Mouse (Mus musculus): ENCODE data around the gene Majin. TPM values are rescaled to one million over a fixed set of nuclear protein-coding genes. Genes with fewer than 3 reads are reported as not detected.

Majin gene
- polyA plus RNA-seq, 1 experiment from 2014 or later, result not detected

DNA sequence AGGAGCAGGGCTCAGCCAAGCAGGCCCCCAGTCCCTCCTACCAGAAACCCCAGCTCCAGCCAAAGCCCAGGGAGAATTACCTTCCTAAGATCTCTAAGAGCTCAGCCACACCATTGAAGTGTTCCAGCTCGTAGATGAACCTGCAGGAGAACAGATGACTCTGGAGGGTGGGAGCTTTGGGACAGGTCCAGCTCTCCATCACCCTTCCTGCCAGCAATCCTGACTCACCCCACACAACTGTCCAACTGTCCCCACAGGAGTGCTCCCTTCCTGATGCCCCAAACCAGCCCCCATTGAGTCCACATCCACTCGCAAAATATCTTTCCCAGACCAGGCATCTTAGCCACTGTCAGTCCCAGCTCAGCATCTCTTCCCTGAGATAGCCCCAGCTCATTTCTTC, 46.8 kb downstream of the Majin start:
- ATAC-seq (replicated peaks), result no peak
- Histone ChIP-seq H3K36me3 (replicated peaks) (peaks cover 42% of the 10 kb centered on the region), H3K27ac (no peak overlapping the region), H3K9ac (no peak overlapping the region), H3K27me3 (replicated peaks) (no peaks in the 10 kb centered on the region), H3K4me3 (no peak overlapping the region), H3K4me2 (no peak overlapping the region), H3K4me1 (peaks cover 15% of the 10 kb centered on the region), H3K9me3 (no peaks in the 10 kb centered on the region)
- WGBS, result 90% methylated on average over 2 of the region's 2 CpGs

- 87% methylated on average over 16 of the region's 16 CpGs for WGBS
- ATAC-seq (replicated peaks), result no peak
- Histone ChIP-seq H3K4me3 (0 out of 2 replicates have a peak overlapping the region, but pooled peaks have one; percentile 89), H3K27me3 (replicated peaks) (no peaks in the 10 kb centered on the region), H3K36me3 (replicated peaks) (peaks cover 25% of the 10 kb centered on the region; the same call in 1 of the 2 replicates), H3K9me3 (no peaks in the 10 kb centered on the region), H3K4me1 (peaks cover 19% of the 10 kb centered on the region), H3K4me2 (no peak overlapping the region), H3K27ac (no peak overlapping the region), H3K9ac (no peak overlapping the region)
Observed at GRCm38 (mm10) chr19:6233647-6234046, 49.5 kb downstream of the Majin start.

GRCm38 (mm10) chr19:6234337-6235083, 50.3 kb downstream of the Majin start:
- ATAC-seq (replicated peaks), result no peak
- Histone ChIP-seq H3K4me3 (peak overlapping the region; percentile 89), H3K27ac (no peak overlapping the region), H3K4me2 (peak overlapping the region; percentile 85), H3K9ac (peak overlapping the region; percentile 94), H3K9me3 (no peaks in the 10 kb centered on the region), H3K4me1 (peaks cover 19% of the 10 kb centered on the region), H3K36me3 (replicated peaks) (peaks cover 25% of the 10 kb centered on the region; the same call in 1 of the 2 replicates), H3K27me3 (replicated peaks) (no peaks in the 10 kb centered on the region)
- WGBS, result 62% methylated on average over 11 of the region's 11 CpGs

DNA sequence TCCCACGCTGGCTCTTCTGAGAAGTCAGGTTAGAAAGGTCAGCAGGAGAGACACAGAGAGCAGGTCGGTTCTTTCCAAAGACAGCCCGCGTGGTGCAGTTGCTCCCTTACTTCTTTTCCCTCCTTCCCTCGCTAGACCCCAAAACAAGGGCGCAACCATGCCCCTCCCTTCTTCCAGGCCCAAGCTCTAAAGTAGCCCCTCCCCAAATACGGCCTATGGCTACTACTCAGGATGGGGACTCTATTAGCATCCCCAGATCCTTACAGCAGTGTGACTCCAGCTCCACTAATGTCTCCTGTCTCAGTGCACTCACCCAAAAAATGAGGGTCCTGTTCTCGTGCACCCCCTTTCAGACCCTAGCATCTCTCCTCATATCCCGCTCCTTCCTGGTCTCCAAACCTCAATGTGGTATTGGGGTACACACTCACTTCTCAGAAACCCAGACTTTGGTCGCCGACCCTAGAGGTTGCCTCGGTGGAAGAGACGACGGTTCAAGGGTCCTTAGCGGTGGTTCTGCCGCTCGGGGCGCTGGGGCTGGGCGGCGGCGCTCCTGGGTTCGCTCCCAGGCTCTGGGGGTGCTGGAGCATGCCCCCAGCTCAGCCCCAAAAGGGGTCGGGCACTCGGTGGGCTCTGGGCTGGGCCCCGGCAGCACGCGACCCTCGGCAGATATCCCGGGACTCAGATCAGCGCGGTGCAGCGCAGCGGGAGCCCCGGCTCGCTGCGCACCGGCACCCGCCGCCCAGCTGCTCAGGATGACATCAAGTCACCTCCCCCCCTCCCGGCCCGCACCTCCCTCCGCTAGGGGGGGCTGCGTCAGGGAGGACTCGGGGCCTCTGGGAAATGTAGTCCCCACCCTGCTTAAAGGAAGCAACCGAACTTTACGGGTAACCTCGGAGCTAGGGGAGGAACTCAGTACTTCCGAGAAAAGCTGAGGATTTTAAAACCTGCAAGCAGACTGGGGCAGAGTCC, 51.2 kb downstream of the Majin start, which contains the start of gene Ppp2r5b:
TSS of gene Ppp2r5b (minus strand) at position 789 of the 969 bp plus-strand sequence.
- H3K36me3 ChIP-seq (replicated peaks), result peaks cover 20% of the 10 kb centered on the region; the same call in 1 of the 2 replicates
- H3K4me3 ChIP-seq, result peak within 1 kb of the TSS; percentile 89
- H3K4me2 ChIP-seq, result peak within 1 kb of the TSS; percentile 85
- peaks cover 19% of the 10 kb centered on the region for H3K4me1 ChIP-seq
- no peaks in the 10 kb centered on the region for H3K9me3 ChIP-seq
- H3K27me3 ChIP-seq (replicated peaks), result no peaks in the 10 kb centered on the region
- H3K9ac ChIP-seq, result peak within 1 kb of the TSS; percentile 94
- H3K27ac ChIP-seq, result peak within 1 kb of the TSS; percentile 92
- peak; percentile 95 for ATAC-seq (replicated peaks)
- WGBS, result 2% methylated on average over 48 of the region's 48 CpGs

DNA sequence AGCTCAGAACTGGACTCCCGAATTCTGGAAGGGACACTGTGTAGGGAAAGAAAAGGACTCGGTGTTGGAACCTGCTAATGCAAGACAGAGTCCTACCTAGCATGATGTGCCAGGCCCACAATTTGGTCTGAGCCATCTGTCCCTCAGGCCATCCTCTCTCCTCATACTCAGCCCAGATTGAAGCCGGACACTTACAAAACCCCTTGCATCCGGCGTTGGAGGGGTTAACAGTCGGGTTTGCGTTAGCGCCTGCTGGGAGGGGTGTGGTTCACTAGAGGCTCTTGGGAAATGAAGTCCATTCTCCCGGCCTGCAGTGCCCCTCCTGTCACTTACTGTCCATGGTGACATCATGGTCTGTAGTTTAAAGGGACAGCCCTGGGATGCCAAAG, 51.9 kb downstream of the Majin start:
- Histone ChIP-seq H3K27me3 (replicated peaks) (no peaks in the 10 kb centered on the region), H3K27ac (peak overlapping the region; percentile 92), H3K4me3 (peak overlapping the region; percentile 89), H3K9me3 (no peaks in the 10 kb centered on the region), H3K9ac (peak overlapping the region; percentile 94), H3K36me3 (replicated peaks) (peaks cover 13% of the 10 kb centered on the region; the same call in 1 of the 2 replicates), H3K4me2 (peak overlapping the region; percentile 85), H3K4me1 (peaks cover 23% of the 10 kb centered on the region)
- WGBS, result under 1% methylated on average over 9 of the region's 9 CpGs
- peak; percentile 91 for ATAC-seq (replicated peaks)

- H3K4me3 ChIP-seq, result no peak overlapping the region
Observed at GRCm38 (mm10) chr19:6236842-6237241, 52.7 kb downstream of the Majin start.

DNA sequence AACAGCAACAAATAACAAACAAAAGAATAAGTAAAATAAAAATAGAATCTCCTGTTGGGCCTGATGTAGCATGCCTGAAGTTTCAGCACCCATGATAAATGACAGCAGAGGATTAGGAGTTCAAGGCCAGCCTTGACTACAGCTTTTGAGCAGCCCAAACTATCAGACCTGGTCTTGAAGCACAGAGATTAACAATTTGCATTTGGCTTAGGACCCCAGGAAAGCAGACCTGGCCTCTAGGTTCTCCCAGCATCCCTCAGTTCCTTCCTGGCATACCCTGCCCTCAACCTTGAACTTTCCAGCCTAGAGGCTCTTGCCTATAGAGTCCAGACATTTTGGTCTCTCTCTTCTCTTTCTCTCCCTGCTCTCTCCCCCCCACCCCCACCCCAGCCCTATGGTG, 54.6 kb downstream of the Majin start:
- no peak overlapping the region for H3K9ac ChIP-seq
- no peak overlapping the region for H3K4me2 ChIP-seq
- peaks cover 38% of the 10 kb centered on the region for H3K4me1 ChIP-seq
- no peak overlapping the region for H3K27ac ChIP-seq
- H3K36me3 ChIP-seq (replicated peaks), result no peaks in the 10 kb centered on the region
- no peaks in the 10 kb centered on the region for H3K9me3 ChIP-seq
- H3K27me3 ChIP-seq (replicated peaks), result no peaks in the 10 kb centered on the region
- H3K4me3 ChIP-seq, result no peak overlapping the region
- ATAC-seq (replicated peaks), result no peak

More at GRCm38 (mm10) chr19:6236842-6237241, 52.7 kb downstream of the Majin start:
- no peaks in the 10 kb centered on the region for H3K27me3 ChIP-seq (replicated peaks)
- WGBS, result 76% methylated on average over 7 of the region's 7 CpGs
- H3K4me2 ChIP-seq, result no peak overlapping the region
- H3K9me3 ChIP-seq, result no peaks in the 10 kb centered on the region
- peaks cover 8% of the 10 kb centered on the region; the same call in 1 of the 2 replicates for H3K36me3 ChIP-seq (replicated peaks)
- H3K9ac ChIP-seq, result no peak overlapping the region
- peaks cover 24% of the 10 kb centered on the region for H3K4me1 ChIP-seq
- H3K27ac ChIP-seq, result no peak overlapping the region
- no peak for ATAC-seq (replicated peaks)

DNA sequence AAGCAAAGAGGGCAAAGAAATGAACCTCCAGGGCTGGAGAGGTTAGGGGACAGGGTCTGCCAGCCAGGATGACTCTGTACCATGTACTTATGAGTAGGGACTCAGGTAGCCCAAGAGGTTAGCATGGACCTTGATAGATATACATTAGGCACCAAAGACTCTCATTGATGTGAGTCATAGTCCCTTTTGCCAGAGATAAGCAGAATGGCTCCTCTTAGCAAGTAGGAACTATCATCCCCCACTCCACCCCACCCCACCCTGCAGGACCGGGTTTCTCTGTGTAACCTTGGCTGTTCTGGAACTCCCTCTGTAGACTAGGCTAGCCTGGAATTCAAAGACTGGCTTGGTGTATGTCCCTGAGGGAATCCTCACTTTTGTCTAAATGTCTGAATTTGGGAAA, 55.9 kb downstream of the Majin start:
- WGBS, result 76% methylated on average over 1 of the region's 1 CpGs
- H3K36me3 ChIP-seq (replicated peaks), result peaks cover 8% of the 10 kb centered on the region; the same call in 1 of the 2 replicates
- ATAC-seq (replicated peaks), result no peak

GRCm38 (mm10) chr19:6240725-6241124, 56.5 kb downstream of the Majin start:
- no peaks in the 10 kb centered on the region for H3K27me3 ChIP-seq (replicated peaks)
- ATAC-seq (replicated peaks), result no peak
- WGBS, result 37% methylated on average over 5 of the region's 5 CpGs
- no peaks in the 10 kb centered on the region for H3K9me3 ChIP-seq
- peak overlapping the region; percentile 92 for H3K4me2 ChIP-seq
- peaks cover 25% of the 10 kb centered on the region for H3K4me1 ChIP-seq
- H3K9ac ChIP-seq, result no peak overlapping the region
- peaks cover 13% of the 10 kb centered on the region; the same call in 1 of the 2 replicates for H3K36me3 ChIP-seq (replicated peaks)
- H3K27ac ChIP-seq, result peak overlapping the region; percentile 59; the same call in 1 of the 2 replicates
- H3K4me3 ChIP-seq, result peak overlapping the region; percentile 71; the same call in 1 of the 2 replicates

More for the DNA sequence above, 55.9 kb downstream of the Majin start:
- Histone ChIP-seq H3K27ac (no peak overlapping the region), H3K9ac (no peak overlapping the region), H3K4me3 (no peak overlapping the region), H3K9me3 (no peaks in the 10 kb centered on the region), H3K4me2 (no peak overlapping the region), H3K4me1 (peaks cover 25% of the 10 kb centered on the region), H3K27me3 (replicated peaks) (no peaks in the 10 kb centered on the region)

DNA sequence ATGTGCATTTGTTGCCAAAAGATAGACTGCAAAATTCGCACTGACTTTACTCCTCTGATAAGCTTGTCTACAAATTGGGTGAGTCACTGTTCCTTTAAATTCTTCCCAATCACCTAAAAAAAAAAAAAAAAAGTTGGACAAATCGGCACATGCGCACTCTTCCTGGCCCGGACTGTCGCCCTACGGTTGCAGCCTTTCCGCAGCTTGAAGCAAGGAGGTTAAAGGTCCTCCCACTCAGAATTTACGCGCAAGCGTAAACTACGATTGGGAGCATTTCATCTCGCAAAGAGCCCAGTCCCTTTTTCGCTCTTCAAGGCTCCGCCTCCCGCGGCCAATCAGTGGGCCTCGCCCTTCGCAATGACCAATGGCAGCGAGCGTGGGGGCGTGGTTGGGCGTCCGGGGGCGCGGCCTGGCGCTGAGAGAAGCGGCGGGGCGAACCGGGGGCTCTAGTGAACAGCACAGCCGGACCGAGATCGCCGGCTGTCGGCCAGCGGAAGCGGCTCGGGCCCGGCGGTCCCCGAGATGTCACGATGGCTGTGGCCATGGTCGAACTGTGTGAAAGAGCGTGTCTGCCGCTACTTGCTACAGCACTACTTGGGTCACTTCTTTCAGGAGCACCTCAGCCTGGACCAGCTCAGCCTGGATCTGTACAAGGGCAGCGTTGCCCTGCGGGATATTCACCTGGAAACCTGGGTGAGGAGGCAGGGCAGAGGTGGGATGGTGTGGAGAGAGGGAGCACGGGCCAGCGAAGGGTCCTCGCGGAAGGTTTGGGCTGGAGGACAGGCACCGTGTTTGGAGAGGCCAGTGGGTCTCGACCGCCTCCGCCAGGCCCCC, 57.3 kb downstream of the Majin start, which contains the start of gene Atg2a:
TSS of gene Atg2a (plus strand) at position 395 of the 834 bp plus-strand sequence.
- H3K9me3 ChIP-seq, result no peaks in the 10 kb centered on the region
- H3K9ac ChIP-seq, result peak within 1 kb of the TSS; percentile 90
- peak; percentile 93 for ATAC-seq (replicated peaks)
- no peaks in the 10 kb centered on the region for H3K27me3 ChIP-seq (replicated peaks)
- peaks cover 17% of the 10 kb centered on the region; the same call in 1 of the 2 replicates for H3K36me3 ChIP-seq (replicated peaks)
- peak within 1 kb of the TSS; percentile 59 for H3K27ac ChIP-seq
- peak within 1 kb of the TSS; percentile 71 for H3K4me3 ChIP-seq
- peaks cover 22% of the 10 kb centered on the region for H3K4me1 ChIP-seq
- peak within 1 kb of the TSS; percentile 92 for H3K4me2 ChIP-seq
- WGBS, result under 1% methylated on average over 55 of the region's 55 CpGs

DNA sequence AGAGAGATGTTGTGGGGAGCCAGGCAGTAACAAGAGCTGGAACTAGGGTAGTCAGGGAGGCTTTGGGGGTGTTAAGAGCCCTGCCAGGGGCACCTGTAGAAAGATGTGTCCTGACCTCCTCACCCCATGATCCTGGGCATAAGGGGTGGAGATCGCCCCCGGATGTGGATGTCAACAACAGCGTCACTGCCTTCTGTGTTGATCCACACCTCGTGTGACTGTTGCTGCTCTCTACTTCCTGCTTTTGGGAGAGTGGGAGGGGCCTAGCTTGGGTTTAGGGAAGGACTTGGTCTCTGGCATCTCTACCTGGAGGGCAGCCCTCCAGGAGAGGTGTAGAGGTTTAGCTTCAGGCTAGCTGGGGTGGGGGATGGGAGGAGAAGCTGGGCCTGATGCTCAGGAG, 58.1 kb downstream of the Majin start:
- peaks cover 18% of the 10 kb centered on the region; the same call in 1 of the 2 replicates for H3K36me3 ChIP-seq (replicated peaks)
- peak overlapping the region; percentile 90 for H3K9ac ChIP-seq
- WGBS, result 0% methylated on average over 4 of the region's 4 CpGs
- peak overlapping the region; percentile 71 for H3K4me3 ChIP-seq
- peak overlapping the region; percentile 92 for H3K4me2 ChIP-seq
- ATAC-seq (replicated peaks), result peak; percentile 2; the same call in 1 of the 2 replicates
- H3K27me3 ChIP-seq (replicated peaks), result no peaks in the 10 kb centered on the region
- H3K4me1 ChIP-seq, result peaks cover 21% of the 10 kb centered on the region
- H3K27ac ChIP-seq, result peak overlapping the region; percentile 59; the same call in 1 of the 2 replicates
- H3K9me3 ChIP-seq, result no peaks in the 10 kb centered on the region

Measured in midbrain, embryonic 15.5 days (tissue).